Mouse (Mus musculus) frontal cortex, adult (tissue): ENCODE results near the gene Sec61b.

Source experiments
- ATAC-seq: cut with Nextera tagmentation; 2 replicates; pipeline ENCODE4 v1.9.2; 2017; ENCODE audit warnings: mild to moderate bottlenecking, moderate library complexity, mixed read lengths; ENCODE audit not compliant: low TSS enrichment

Gene Sec61b

GRCm38 (mm10) chr4:47480576-47480975 lies 6.1 kb downstream of the Sec61b start:
- ATAC-seq = no peak

- ATAC-seq = no peak
These were observed 16.8 kb downstream of the Sec61b start for GRCm38 (mm10) chr4:47491243-47491642.

- no peak for ATAC-seq
These were observed 18.0 kb downstream of the Sec61b start for GRCm38 (mm10) chr4:47492311-47493086.

GRCm38 (mm10) chr4:47493456-47493855 lies 19.0 kb downstream of the Sec61b start:
- no peak for ATAC-seq

- ATAC-seq = no peak
These were observed 19.7 kb downstream of the Sec61b start for GRCm38 (mm10) chr4:47494137-47494536.

GRCm38 (mm10) chr4:47494686-47495085 lies 20.2 kb downstream of the Sec61b start:
- ATAC-seq = no peak

GRCm38 (mm10) chr4:47497811-47498385 lies 23.4 kb downstream of the Sec61b start:
- ATAC-seq = no peak

- ATAC-seq = no peak
These were observed 24.7 kb downstream of the Sec61b start for GRCm38 (mm10) chr4:47499121-47499545.

- ATAC-seq = peak; percentile 78
These were observed 28.1 kb downstream of the Sec61b start for GRCm38 (mm10) chr4:47502546-47502971.

GRCm38 (mm10) chr4:47503045-47503444 lies 28.6 kb downstream of the Sec61b start:
- ATAC-seq = peak; percentile 60

- peak; percentile 68 for ATAC-seq
These were observed 30.5 kb downstream of the Sec61b start for GRCm38 (mm10) chr4:47504841-47505517.

GRCm38 (mm10) chr4:47518551-47519181 lies 44.2 kb downstream of the Sec61b start:
- peak; percentile 39 for ATAC-seq

GRCm38 (mm10) chr4:47520076-47520475 lies 45.6 kb downstream of the Sec61b start:
- ATAC-seq = no peak

GRCm38 (mm10) chr4:47521884-47522605 lies 47.6 kb downstream of the Sec61b start:
- peak; percentile 91 for ATAC-seq

- ATAC-seq = no peak
These were observed 55.4 kb downstream of the Sec61b start for GRCm38 (mm10) chr4:47529866-47530265.
